Mouse (Mus musculus) monocyte, adult 5-6 weeks (primary cell): ENCODE data around the gene Nxf1. TPM values are rescaled to one million over a fixed set of nuclear protein-coding genes. Genes with fewer than 3 reads are reported as not detected.
"Not testable (repeated sequence)": the region's sequence is repeated elsewhere in the genome, so short reads cannot be mapped to it uniquely, and the experiment has no call there.

Experiments
- ATAC-seq: fragments of 153-309, 156-312 bp; replicated peaks from 2 replicates; pipeline ENCODE4 v1.8.0; 2017; ENCODE audit warnings: mild to moderate bottlenecking; ENCODE audit not compliant: low TSS enrichment, insufficient number of reproducible peaks, severe bottlenecking, poor library complexity, low FRiP score
- total RNA-seq: library from RNA; stranded (forward); fragments of 200-1000, 200-491, 200-594 nt; gene quantifications from 3 replicates; pipeline ENCODE4 v1.2.3, GENCODE M21; 2017

Nxf1 gene
- total RNA-seq, 1 experiment from 2014 or later = 85.6 TPM

GRCm38 (mm10) chr19:8722907-8723573 lies 33.8 kb upstream of the Nxf1 start, which contains the start of gene Slc3a2:
Gene Slc3a2 (minus strand): TSS chr19:8723369.
- peak; percentile 93 for ATAC-seq

GRCm38 (mm10) chr19:8723574-8724346 lies 33.1 kb upstream of the Nxf1 start:
- no peak for ATAC-seq

- no peak for ATAC-seq
Observed at GRCm38 (mm10) chr19:8724392-8724791, 32.5 kb upstream of the Nxf1 start.

GRCm38 (mm10) chr19:8725081-8725613 lies 31.7 kb upstream of the Nxf1 start:
- no peak for ATAC-seq

- ATAC-seq = no peak
Observed at GRCm38 (mm10) chr19:8726609-8727390, 30.1 kb upstream of the Nxf1 start.

- no peak for ATAC-seq
Observed at GRCm38 (mm10) chr19:8727495-8728114, 29.3 kb upstream of the Nxf1 start.

GRCm38 (mm10) chr19:8728335-8729099 lies 28.4 kb upstream of the Nxf1 start:
- ATAC-seq = not testable (repeated sequence)

- no peak for ATAC-seq
Observed at GRCm38 (mm10) chr19:8734334-8734733, 22.5 kb upstream of the Nxf1 start.

- peak; percentile 90 for ATAC-seq
Observed at GRCm38 (mm10) chr19:8735389-8736159, 21.3 kb upstream of the Nxf1 start, which contains the start of gene Wdr74. Gene Wdr74 (plus strand): TSS chr19:8735827.

- 0 out of 2 replicates have a peak, but pooled peaks have one; percentile 7 for ATAC-seq
Observed at GRCm38 (mm10) chr19:8736160-8736467, 20.8 kb upstream of the Nxf1 start.

- ATAC-seq = no peak
Observed at GRCm38 (mm10) chr19:8738911-8739310, 18.0 kb upstream of the Nxf1 start.

- no peak for ATAC-seq
Observed at GRCm38 (mm10) chr19:8739646-8740045, 17.2 kb upstream of the Nxf1 start.

- no peak for ATAC-seq
Observed at GRCm38 (mm10) chr19:8740603-8741002, 16.3 kb upstream of the Nxf1 start, which contains the start of gene 1700092M07Rik. Gene 1700092M07Rik (plus strand): TSS chr19:8740718.

- peak; percentile 94 for ATAC-seq
Observed at GRCm38 (mm10) chr19:8741243-8741869, 15.5 kb upstream of the Nxf1 start, which contains the start of gene Stx5a. Gene Stx5a (plus strand): TSS chr19:8741413.

- ATAC-seq = no peak
Observed at GRCm38 (mm10) chr19:8742176-8742575, 14.7 kb upstream of the Nxf1 start.

GRCm38 (mm10) chr19:8745382-8745781 lies 11.5 kb upstream of the Nxf1 start:
- no peak for ATAC-seq

- no peak for ATAC-seq
Observed at GRCm38 (mm10) chr19:8747368-8747767, 9.5 kb upstream of the Nxf1 start.
